Mouse (Mus musculus) limb, embryonic 15.5 days (tissue): ENCODE measurements around the gene Cdh18. TPM values are rescaled to one million over a fixed set of nuclear protein-coding genes. Genes with fewer than 3 reads are reported as not detected.
"Not testable (repeated sequence)": the region's sequence is repeated elsewhere in the genome, so short reads cannot be mapped to it uniquely, and the experiment has no call there.

Experiments used
- ATAC-seq: fragments of 200-750 bp; cut with Nextera tagmentation; 2 replicates; pipeline ENCODE4 v1.8.0; 2017; ENCODE audit warnings: low read depth, moderate TSS enrichment; ENCODE audit not compliant: insufficient number of reproducible peaks, low FRiP score, low TSS enrichment
- H3K27ac ChIP-seq: fragments of 300-500 bp; sonication (generic); 2 replicates; pipeline ENCODE4 v1.5.1; 2015; ENCODE audit warnings: moderate library complexity, mild to moderate bottlenecking, inconsistent platforms
- H3K27me3 ChIP-seq: fragments of 300-500 bp; sonication (generic); 2 replicates; pipeline ENCODE4 v1.6.1; 2015; ENCODE audit warnings: inconsistent platforms
- H3K36me3 ChIP-seq: fragments of 300-500 bp; sonication (generic); 2 replicates; pipeline ENCODE4 v1.6.1; 2015; ENCODE audit warnings: inconsistent platforms
- H3K4me1 ChIP-seq: fragments of 300-500 bp; sonication (generic); 2 replicates; pipeline ENCODE4 v1.6.1; 2015; ENCODE audit warnings: inconsistent platforms
- H3K4me2 ChIP-seq: fragments of 300-500 bp; sonication (generic); 2 replicates; pipeline ENCODE4 v1.6.1; 2015; ENCODE audit warnings: mild to moderate bottlenecking, inconsistent platforms
- H3K4me3 ChIP-seq: fragments of 300-500 bp; sonication (generic); 2 replicates; pipeline ENCODE4 v1.5.1; 2015; ENCODE audit warnings: mild to moderate bottlenecking, inconsistent platforms
- H3K9ac ChIP-seq: fragments of 300-500 bp; sonication (generic); 2 replicates; pipeline ENCODE4 v1.6.1; 2015; ENCODE audit warnings: inconsistent platforms
- H3K9me3 ChIP-seq: fragments of 300-500 bp; sonication (generic); 2 replicates; pipeline ENCODE4 v1.6.1; 2016; ENCODE audit warnings: inconsistent platforms
- WGBS: fragments of 180-500 bp; shearing (Covaris S2); methylation state at CpG from one replicate; pipeline ENCODE4 v1.1.7; 2015; 5-methylcytosine and 5-hydroxymethylcytosine counted together
- polyA plus RNA-seq: library from polyadenylated mRNA; unstranded; fragments of >200 nt; fragmentation: Nextera tagmentation; extraction: Ambion mirVana; gene quantifications from 2 replicates; pipeline ENCODE4 v1.2.1, GENCODE M21; 2015

Cdh18 gene
- polyA plus RNA-seq, 1 experiment from 2014 or later, result 0.90 TPM

- H3K4me3 ChIP-seq, result no peak overlapping the region
- ATAC-seq, result no peak
- H3K27ac ChIP-seq, result no peak overlapping the region
- no peak overlapping the region for H3K9ac ChIP-seq
- no peak overlapping the region for H3K4me2 ChIP-seq
- H3K4me1 ChIP-seq, result no peaks in the 10 kb centered on the region
- H3K36me3 ChIP-seq, result no peaks in the 10 kb centered on the region
- WGBS, result 54% methylated on average over 1 of the region's 1 CpGs
- no peaks in the 10 kb centered on the region for H3K27me3 ChIP-seq
- no peaks in the 10 kb centered on the region for H3K9me3 ChIP-seq
Measured at GRCm38 (mm10) chr15:23305018-23305417, 756.2 kb downstream of the Cdh18 start.

GRCm38 (mm10) chr15:23316766-23317165 is 767.9 kb downstream of the Cdh18 start:
- ATAC-seq, result no peak
- Histone ChIP-seq H3K9ac (no peak overlapping the region), H3K27me3 (no peaks in the 10 kb centered on the region), H3K27ac (no peak overlapping the region), H3K4me1 (no peaks in the 10 kb centered on the region), H3K4me2 (no peak overlapping the region), H3K36me3 (no peaks in the 10 kb centered on the region), H3K9me3 (no peaks in the 10 kb centered on the region), H3K4me3 (no peak overlapping the region)
- WGBS, result 87% methylated on average over 3 of the region's 3 CpGs

- Histone ChIP-seq H3K27ac (no peak overlapping the region), H3K9ac (no peak overlapping the region), H3K9me3 (no peaks in the 10 kb centered on the region), H3K4me3 (no peak overlapping the region), H3K27me3 (no peaks in the 10 kb centered on the region), H3K4me2 (no peak overlapping the region), H3K4me1 (no peaks in the 10 kb centered on the region), H3K36me3 (no peaks in the 10 kb centered on the region)
- no peak for ATAC-seq
Measured at GRCm38 (mm10) chr15:23317409-23317808, 768.6 kb downstream of the Cdh18 start.

GRCm38 (mm10) chr15:23340338-23340737 is 791.5 kb downstream of the Cdh18 start:
- H3K36me3 ChIP-seq, ATAC-seq, H3K4me2 ChIP-seq, H3K27ac ChIP-seq, H3K9ac ChIP-seq, H3K9me3 ChIP-seq, H3K27me3 ChIP-seq, H3K4me3 ChIP-seq, H3K4me1 ChIP-seq: not testable (repeated sequence)
- no CpG with 5 or more reads among the region's 4 CpGs for WGBS

- Histone ChIP-seq H3K36me3 (no peaks in the 10 kb centered on the region), H3K4me1 (no peaks in the 10 kb centered on the region), H3K27me3 (no peaks in the 10 kb centered on the region), H3K9me3 (no peaks in the 10 kb centered on the region), H3K9ac (no peak overlapping the region), H3K4me3 (no peak overlapping the region), H3K4me2 (no peak overlapping the region), H3K27ac (no peak overlapping the region)
- no peak for ATAC-seq
- 82% methylated on average over 2 of the region's 2 CpGs for WGBS
Measured at GRCm38 (mm10) chr15:23351078-23351477, 802.3 kb downstream of the Cdh18 start.

GRCm38 (mm10) chr15:23366325-23366724 is 817.5 kb downstream of the Cdh18 start:
- Histone ChIP-seq H3K4me1 (no peaks in the 10 kb centered on the region), H3K4me2 (no peak overlapping the region), H3K27ac (no peak overlapping the region), H3K9ac (no peak overlapping the region), H3K36me3 (no peaks in the 10 kb centered on the region), H3K9me3 (no peaks in the 10 kb centered on the region), H3K4me3 (no peak overlapping the region), H3K27me3 (no peaks in the 10 kb centered on the region)
- 77% methylated on average over 3 of the region's 3 CpGs for WGBS
- no peak for ATAC-seq

GRCm38 (mm10) chr15:23367712-23368111 is 818.9 kb downstream of the Cdh18 start:
- 45% methylated on average over 1 of the region's 1 CpGs for WGBS

GRCm38 (mm10) chr15:23378016-23378750 is 829.4 kb downstream of the Cdh18 start:
- 77% methylated on average over 2 of the region's 2 CpGs for WGBS
- Histone ChIP-seq H3K4me2 (no peak overlapping the region), H3K9me3 (no peaks in the 10 kb centered on the region), H3K27me3 (no peaks in the 10 kb centered on the region), H3K27ac (no peak overlapping the region), H3K4me1 (no peaks in the 10 kb centered on the region), H3K9ac (no peak overlapping the region), H3K36me3 (no peaks in the 10 kb centered on the region), H3K4me3 (no peak overlapping the region)
- no peak for ATAC-seq

More at GRCm38 (mm10) chr15:23367712-23368111, 818.9 kb downstream of the Cdh18 start:
- Histone ChIP-seq H3K36me3 (no peaks in the 10 kb centered on the region), H3K4me1 (no peaks in the 10 kb centered on the region), H3K9me3 (no peaks in the 10 kb centered on the region), H3K27me3 (no peaks in the 10 kb centered on the region), H3K9ac (no peak overlapping the region), H3K4me3 (no peak overlapping the region), H3K4me2 (no peak overlapping the region), H3K27ac (no peak overlapping the region)
- ATAC-seq, result no peak

GRCm38 (mm10) chr15:23385816-23386215 is 837.0 kb downstream of the Cdh18 start:
- ATAC-seq, result no peak
- Histone ChIP-seq H3K4me3 (no peak overlapping the region), H3K27ac (no peak overlapping the region), H3K4me1 (no peaks in the 10 kb centered on the region), H3K9me3 (no peaks in the 10 kb centered on the region), H3K4me2 (no peak overlapping the region), H3K27me3 (no peaks in the 10 kb centered on the region), H3K36me3 (no peaks in the 10 kb centered on the region), H3K9ac (no peak overlapping the region)
- WGBS, result 65% methylated on average over 4 of the region's 4 CpGs

- Histone ChIP-seq H3K27me3 (no peaks in the 10 kb centered on the region), H3K9ac (no peak overlapping the region), H3K9me3 (no peaks in the 10 kb centered on the region), H3K4me3 (no peak overlapping the region), H3K4me2 (no peak overlapping the region), H3K4me1 (no peaks in the 10 kb centered on the region), H3K27ac (no peak overlapping the region), H3K36me3 (no peaks in the 10 kb centered on the region)
- ATAC-seq, result no peak
Measured at GRCm38 (mm10) chr15:23396646-23397045, 847.8 kb downstream of the Cdh18 start.

GRCm38 (mm10) chr15:23403792-23404191 is 855.0 kb downstream of the Cdh18 start:
- Histone ChIP-seq H3K27me3 (no peaks in the 10 kb centered on the region), H3K27ac (no peak overlapping the region), H3K4me3 (no peak overlapping the region), H3K4me2 (no peak overlapping the region), H3K9ac (no peak overlapping the region), H3K36me3 (no peaks in the 10 kb centered on the region), H3K9me3 (no peaks in the 10 kb centered on the region), H3K4me1 (no peaks in the 10 kb centered on the region)
- ATAC-seq, result no peak
- 84% methylated on average over 2 of the region's 2 CpGs for WGBS

- Histone ChIP-seq H3K4me2 (no peak overlapping the region), H3K4me3 (no peak overlapping the region), H3K9me3 (no peaks in the 10 kb centered on the region), H3K27ac (no peak overlapping the region), H3K27me3 (no peaks in the 10 kb centered on the region), H3K4me1 (no peaks in the 10 kb centered on the region), H3K9ac (no peak overlapping the region), H3K36me3 (no peaks in the 10 kb centered on the region)
- ATAC-seq, result no peak
- WGBS, result 96% methylated on average over 1 of the region's 1 CpGs
Measured at GRCm38 (mm10) chr15:23408256-23408655, 859.4 kb downstream of the Cdh18 start.
